Comparison of ENCODE assay signal across 8 mouse cellular contexts in the genomic region with DNA sequence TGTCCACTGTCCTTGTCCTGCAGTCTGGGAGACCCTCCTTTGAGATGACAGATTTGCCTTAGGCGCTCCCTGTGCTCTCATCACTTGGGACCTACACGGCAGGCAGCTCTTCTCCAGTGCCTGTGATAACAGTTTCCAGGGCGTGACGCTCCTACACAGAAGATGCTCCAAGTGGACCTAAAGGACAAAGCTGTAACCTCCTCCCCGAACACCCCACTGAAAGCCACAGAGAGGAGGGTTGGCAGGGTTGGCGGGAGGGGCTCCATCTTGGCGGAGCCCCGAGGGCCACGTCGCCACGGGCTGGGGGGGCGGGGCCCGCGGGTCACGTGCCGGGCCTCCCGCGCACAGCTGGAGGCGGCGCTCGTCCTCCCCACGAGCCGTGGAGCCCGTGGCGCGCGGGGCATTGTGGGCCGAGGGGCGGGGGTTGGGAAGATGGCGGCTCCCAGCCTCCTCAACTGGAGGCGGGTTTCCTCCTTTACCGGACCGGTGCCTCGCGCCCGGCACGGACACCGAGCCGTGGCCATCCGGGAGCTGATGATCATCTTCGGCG. TPM values are rescaled to one million over a fixed set of nuclear protein-coding genes. Genes with fewer than 3 reads are reported as not detected.
A peak's percentile ranks its signal among the peaks of the same experiment; 100 is the strongest.
DNase-seq lines count a peak whose midpoint lies in the region; ATAC-seq lines count a peak whose summit lies in the region.

No protein-coding gene starts in this region.

- no peaks in the 10 kb centered on the region for H3K27me3 ChIP-seq in hindbrain, embryonic 10.5 days (ENCODE audit: insufficient read depth, poor library complexity, severe bottlenecking)

- WGBS in hindbrain, embryonic 10.5 days: under 1% methylated on average over 42 of the region's 42 CpGs

- H3K4me3 ChIP-seq in hindbrain, embryonic 10.5 days: peak overlapping the region; percentile 91

- H3K9me3 ChIP-seq in hindbrain, embryonic 10.5 days: no peaks in the 10 kb centered on the region

- H3K4me1 ChIP-seq in hindbrain, embryonic 10.5 days (replicated peaks): peaks cover 19% of the 10 kb centered on the region

- peak; percentile 96 for DNase-seq in NIH3T3 (ENCODE audit: low read depth)
- DNase-seq in cerebellum, adult 9-10 months: peak; percentile 84
- peak; percentile 89 for DNase-seq in hindbrain, embryonic 10.5 days (ENCODE audit: low spot score)
- peak; percentile 86 to 87 for DNase-seq in layer of hippocampus, postnatal 14 days (ENCODE audit: low spot score in 2 of 2)
- DNase-seq in lung, postnatal 10 days: peak; percentile 96
- DNase-seq in ovary, postnatal 14 days (ENCODE audit: low spot score): peak; percentile 85
- DNase-seq in thymus, postnatal 10 days (ENCODE audit: low spot score in 2 of 2): peak; percentile 87 to 88

- H3K27ac ChIP-seq in hindbrain, embryonic 10.5 days: peak overlapping the region; percentile 92

- peak; percentile 81 for ATAC-seq in frontal cortex, adult (ENCODE audit: low TSS enrichment)

- H3K36me3 ChIP-seq in hindbrain, embryonic 10.5 days: peaks cover 5% of the 10 kb centered on the region; the same call in 1 of the 2 replicates

RNA-seq across cellular contexts. Expression of a gene that starts 2.8 kb away (rescaled TPM):
- 26.4 and 27.1 TPM in 2 replicates for polyA plus RNA-seq in hindbrain, embryonic 10.5 days (2016; fragmentation: Nextera tagmentation; extraction: Ambion mirVana)
- 10 to 100 TPM; 35.5 to 36.2 TPM for total RNA-seq in layer of hippocampus, postnatal 14 days (2021)

RNA-seq across cellular contexts. Expression of a gene that starts 8.3 kb away (rescaled TPM):
- 1.1 and 1.9 TPM in 2 replicates for polyA plus RNA-seq in hindbrain, embryonic 10.5 days (2016; fragmentation: Nextera tagmentation; extraction: Ambion mirVana)
- 1 to 10 TPM; 6.8 to 7.2 TPM for total RNA-seq in layer of hippocampus, postnatal 14 days (2021)

Comparison
In these comparisons a context has a peak if more than half of its experiments do, and no peak if none do; other contexts are left out.
1. Peak in every context shown above with its lines: DNase-seq, ATAC-seq, H3K4me3 ChIP-seq and H3K27ac ChIP-seq.